Comparison of ENCODE assay signal across 13 mouse cellular contexts in the genomic region with DNA sequence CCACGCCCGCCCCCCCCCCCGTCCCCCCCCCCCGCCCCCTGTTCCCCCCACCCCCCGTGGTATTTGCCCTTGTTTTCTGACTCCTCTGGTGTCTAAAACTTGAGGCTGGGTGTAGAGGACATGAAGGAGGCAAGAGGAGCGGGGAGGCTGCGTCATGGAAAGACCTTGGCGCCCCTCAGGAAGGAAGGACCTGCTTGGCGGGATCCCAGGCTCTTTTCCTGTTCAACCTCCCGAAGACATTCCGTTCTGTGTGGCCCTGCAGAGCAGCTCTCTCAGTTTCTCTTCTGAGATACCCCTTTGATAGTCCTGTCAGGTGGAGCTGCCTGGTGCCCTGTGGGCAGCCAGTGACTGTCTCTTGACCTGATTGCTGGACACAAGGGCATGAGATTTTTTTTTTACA. TPM values are rescaled to one million over a fixed set of nuclear protein-coding genes. Genes with fewer than 3 reads are reported as not detected.
DNase-seq lines count a peak whose midpoint lies in the region; ATAC-seq and TF ChIP-seq lines count a peak whose summit lies in the region.
"Had no signal": no experiment of that assay in that cellular context is flagged by ENCODE, and none has a peak within 500 bp of the region (broad histone marks: within the 10 kb centered on the region; RNA-seq: fewer than 3 reads in every experiment).

No protein-coding gene starts in this region.

- 49% methylated on average over 9 of the region's 11 CpGs for WGBS in lung, postnatal 0 days
- 73% methylated on average over 7 of the region's 11 CpGs for WGBS in hindbrain, embryonic 13.5 days

- H3K4me2 ChIP-seq in lung, postnatal 0 days (replicated peaks; ENCODE audit: low read depth, low read length): no peak overlapping the region; the same call in 1 of the 2 replicates
- H3K4me2 ChIP-seq in hindbrain, embryonic 13.5 days: no peak overlapping the region
- H3K4me2 ChIP-seq: hindbrain, embryonic 14.5 days; midbrain, embryonic 11.5 days; stomach, embryonic 15.5 days had no signal

- no peak overlapping the region for H3K9ac ChIP-seq in lung, postnatal 0 days (replicated peaks; ENCODE audit: low read depth)
- no peak overlapping the region for H3K9ac ChIP-seq in hindbrain, embryonic 13.5 days
- H3K9ac ChIP-seq: hindbrain, embryonic 14.5 days; stomach, embryonic 15.5 days had no signal

- 0 out of 2 replicates have a peak overlapping the region, but pooled peaks have one; percentile 26 for H3K27ac ChIP-seq in lung, postnatal 0 days (ENCODE audit: low read length)
- no peak overlapping the region for H3K27ac ChIP-seq in hindbrain, embryonic 13.5 days
- H3K27ac ChIP-seq: hindbrain, embryonic 14.5 days; stomach, embryonic 15.5 days had no signal

- ATAC-seq in hematopoietic stem cell, adult 5-6 weeks (replicated peaks in 1 of 2; ENCODE audit: insufficient read depth in 1 of 2, low FRiP score in 2 of 2, low TSS enrichment in 1 of 2, low read depth in 1 of 2, poor library complexity in 2 of 2, severe bottlenecking in 2 of 2): peak; percentile 39 to 43; a peak in 2 of 4 replicates
- peak; percentile 90 for ATAC-seq in lung, postnatal 0 days
- no peak for ATAC-seq in hindbrain, embryonic 13.5 days (ENCODE audit: low FRiP score)

- TF ChIP-seq CTCF in lung, postnatal 0 days (IDR thresholded peaks at IDR 0.05): no peak

- H3K4me3 ChIP-seq in lung, postnatal 0 days (ENCODE audit: low read depth, low read length): no peak overlapping the region
- no peak overlapping the region for H3K4me3 ChIP-seq in hindbrain, embryonic 13.5 days
- H3K4me3 ChIP-seq: erythroblast, embryonic 14.5 days; stomach, embryonic 15.5 days had no signal

- peak; percentile 71 to 83 for DNase-seq in adrenal gland, adult (ENCODE audit: inconsistent age in 2 of 2, low spot score in 1 of 2)
- no peak for DNase-seq in adrenal gland, postnatal 4 days (ENCODE audit: low spot score in 2 of 2)
- peak; percentile 77 for DNase-seq in gastrocnemius, postnatal 25 days
- DNase-seq in lung, postnatal 0 days (ENCODE audit: low spot score): peak; percentile 61
- no peak for DNase-seq in B cell, adult 2 months
- no peak for DNase-seq in left cerebral cortex, postnatal 36 days (ENCODE audit: low spot score in 2 of 2)
- DNase-seq: cerebellum, adult 8-10 months had no signal

- intact Hi-C loops in left cerebral cortex, postnatal 36 days (cut with DNase I): no loop called here

- TF ChIP-seq EP300 in lung, postnatal 0 days (IDR thresholded peaks at IDR 0.05): peak; percentile 99

- no peaks in the 10 kb centered on the region for H3K9me3 ChIP-seq in lung, postnatal 0 days (ENCODE audit: low read length)
- no peaks in the 10 kb centered on the region for H3K9me3 ChIP-seq in hindbrain, embryonic 13.5 days
- H3K9me3 ChIP-seq: stomach, embryonic 15.5 days had no signal

- H3K36me3 ChIP-seq in lung, postnatal 0 days (ENCODE audit: insufficient read depth, low read length): no peaks in the 10 kb centered on the region
- no peaks in the 10 kb centered on the region for H3K36me3 ChIP-seq in hindbrain, embryonic 13.5 days
- H3K36me3 ChIP-seq: stomach, embryonic 15.5 days had no signal

- H3K4me1 ChIP-seq in lung, postnatal 0 days (ENCODE audit: insufficient read depth, low read depth, low read length): no peaks in the 10 kb centered on the region; the same call in 1 of the 2 replicates
- H3K4me1 ChIP-seq in hindbrain, embryonic 13.5 days (replicated peaks): peaks cover 7% of the 10 kb centered on the region; the same call in 1 of the 2 replicates
- H3K4me1 ChIP-seq: stomach, embryonic 15.5 days had no signal

- H3K27me3 ChIP-seq in lung, postnatal 0 days (replicated peaks; ENCODE audit: insufficient read depth, low read length): no peaks in the 10 kb centered on the region
- peaks cover 16% of the 10 kb centered on the region for H3K27me3 ChIP-seq in hindbrain, embryonic 13.5 days
- H3K27me3 ChIP-seq: stomach, embryonic 15.5 days had no signal

RNA-seq across cellular contexts. Expression of a gene that starts 7.0 kb away (rescaled TPM):
- total RNA-seq in adrenal gland, postnatal 4 days (2021): 10 to 100 TPM; 19.3 to 21.3 TPM
- total RNA-seq in gastrocnemius, postnatal 25 days (2021): 1 to 10 TPM; 5.0 to 6.9 TPM
- 36.1 and 42.8 TPM in 2 replicates for total RNA-seq in hematopoietic stem cell, adult 5-6 weeks (2017)
- polyA plus RNA-seq in lung, postnatal 0 days (2015; fragmentation: Nextera tagmentation; extraction: Ambion mirVana): 20.0 and 20.9 TPM in 2 replicates
- polyA plus RNA-seq in hindbrain, embryonic 13.5 days (2015; fragmentation: Nextera tagmentation; extraction: Ambion mirVana): 5.6 and 6.5 TPM in 2 replicates
- total RNA-seq in left cerebral cortex, postnatal 36 days (2021): 1 to 10 TPM; 4.6 to 6.0 TPM

RNA-seq across cellular contexts. Expression of a gene that starts 45.4 kb away (rescaled TPM):
- total RNA-seq in adrenal gland, postnatal 4 days (2021): 1 to 10 TPM; 2.8 to 3.3 TPM
- total RNA-seq in gastrocnemius, postnatal 25 days (2021): under 1 TPM; 0.21 to 0.46 TPM
- not detected in 2 replicates for total RNA-seq in hematopoietic stem cell, adult 5-6 weeks (2017)
- polyA plus RNA-seq in lung, postnatal 0 days (2015; fragmentation: Nextera tagmentation; extraction: Ambion mirVana): 19.3 and 19.4 TPM in 2 replicates
- polyA plus RNA-seq in hindbrain, embryonic 13.5 days (2015; fragmentation: Nextera tagmentation; extraction: Ambion mirVana): 0.39 and 0.84 TPM in 2 replicates
- under 1 TPM in 1 of 2 experiments, not detected in 1; 0.12 TPM for total RNA-seq in left cerebral cortex, postnatal 36 days (2021)
- polyA plus RNA-seq: erythroblast, embryonic 14.5 days had no signal

Comparison
In these comparisons a context has a peak if more than half of its experiments do, and no peak if none do; other contexts are left out.
1. DNase-seq: peak in adrenal gland, adult (2 of 2), gastrocnemius, postnatal 25 days (single experiment) and lung, postnatal 0 days (single experiment); none in adrenal gland, postnatal 4 days (0 of 2), B cell, adult 2 months (0 of 2) and left cerebral cortex, postnatal 36 days (0 of 2).